Mouse (Mus musculus): ENCODE data around the gene C5ar2. TPM values are rescaled to one million over a fixed set of nuclear protein-coding genes. Genes with fewer than 3 reads are reported as not detected.

C5ar2 gene
- total and polyA plus RNA-seq, 2 experiments from 2014 or later: 0.65 to 0.67 TPM

- DNase-seq (ENCODE audit: low spot score): no peak
- H3K36me3 ChIP-seq (replicated peaks; ENCODE audit: control insufficient read depth, insufficient read depth, low read length): peaks cover 58% of the 10 kb centered on the region
Measured at GRCm38 (mm10) chr7:16207496-16207895, 36.5 kb downstream of the C5ar2 start.

GRCm38 (mm10) chr7:16207076-16207475 is 36.9 kb downstream of the C5ar2 start:
- 82% methylated on average over 7 of the region's 7 CpGs for WGBS
- Histone ChIP-seq H3K27ac (ENCODE audit: low read depth) (peak overlapping the region; percentile 38; the same call in 1 of the 2 replicates), H3K9me3 (replicated peaks; ENCODE audit: control insufficient read depth, low read length) (no peaks in the 10 kb centered on the region), H3K4me2 (ENCODE audit: low read depth, low read length) (no peak overlapping the region), H3K4me3 (ENCODE audit: low read depth, low read length) (no peak overlapping the region), H3K9ac (replicated peaks; ENCODE audit: low read depth, low read length) (no peak overlapping the region), H3K27me3 (ENCODE audit: control insufficient read depth, insufficient read depth, low read length) (no peaks in the 10 kb centered on the region), H3K4me1 (ENCODE audit: control insufficient read depth, insufficient read depth) (no peaks in the 10 kb centered on the region), H3K36me3 (replicated peaks; ENCODE audit: control insufficient read depth, insufficient read depth, low read length) (peaks cover 62% of the 10 kb centered on the region)
- DNase-seq (ENCODE audit: low spot score): no peak
- no peak for ATAC-seq (ENCODE audit: insufficient read depth, low read depth)
- TF ChIP-seq EP300 (IDR thresholded peaks at IDR 0.05; ENCODE audit: low read depth) (no peak), CTCF (IDR thresholded peaks at IDR 0.05; ENCODE audit: low read depth) (no peak)

More at GRCm38 (mm10) chr7:16207496-16207895, 36.5 kb downstream of the C5ar2 start:
- no peak overlapping the region for H3K9ac ChIP-seq (replicated peaks; ENCODE audit: low read depth, low read length)
- ATAC-seq (ENCODE audit: insufficient read depth, low read depth): no peak
- no peak overlapping the region for H3K4me3 ChIP-seq (ENCODE audit: low read depth, low read length)
- 83% methylated on average over 10 of the region's 10 CpGs for WGBS
- H3K27ac ChIP-seq (ENCODE audit: low read depth): peak overlapping the region; percentile 15; the same call in 1 of the 2 replicates
- no peaks in the 10 kb centered on the region for H3K27me3 ChIP-seq (ENCODE audit: control insufficient read depth, insufficient read depth, low read length)
- no peaks in the 10 kb centered on the region for H3K4me1 ChIP-seq (ENCODE audit: control insufficient read depth, insufficient read depth)
- H3K9me3 ChIP-seq (replicated peaks; ENCODE audit: control insufficient read depth, low read length): no peaks in the 10 kb centered on the region
- no peak overlapping the region for H3K4me2 ChIP-seq (ENCODE audit: low read depth, low read length)
- TF ChIP-seq CTCF (IDR thresholded peaks at IDR 0.05; ENCODE audit: low read depth) (no peak), EP300 (IDR thresholded peaks at IDR 0.05; ENCODE audit: low read depth) (no peak)

GRCm38 (mm10) chr7:16204791-16205190 is 39.2 kb downstream of the C5ar2 start:
- Histone ChIP-seq H3K4me1 (ENCODE audit: control insufficient read depth, insufficient read depth) (no peaks in the 10 kb centered on the region), H3K4me2 (ENCODE audit: low read depth, low read length) (no peak overlapping the region), H3K36me3 (replicated peaks; ENCODE audit: control insufficient read depth, insufficient read depth, low read length) (peaks cover 56% of the 10 kb centered on the region), H3K9ac (replicated peaks; ENCODE audit: low read depth, low read length) (no peak overlapping the region), H3K27me3 (ENCODE audit: control insufficient read depth, insufficient read depth, low read length) (no peaks in the 10 kb centered on the region), H3K9me3 (replicated peaks; ENCODE audit: control insufficient read depth, low read length) (no peaks in the 10 kb centered on the region), H3K27ac (ENCODE audit: low read depth) (no peak overlapping the region), H3K4me3 (ENCODE audit: low read depth, low read length) (no peak overlapping the region)
- no peak for TF ChIP-seq EP300 (IDR thresholded peaks at IDR 0.05; ENCODE audit: low read depth)
- TF ChIP-seq CTCF (IDR thresholded peaks at IDR 0.05; ENCODE audit: low read depth): no peak
- WGBS: 73% methylated on average over 9 of the region's 9 CpGs
- DNase-seq (ENCODE audit: low spot score) (no peak), ATAC-seq (ENCODE audit: insufficient read depth, low read depth) (no peak)

GRCm38 (mm10) chr7:16203505-16203903 is 40.5 kb downstream of the C5ar2 start:
- Histone ChIP-seq H3K4me3 (ENCODE audit: low read depth, low read length) (no peak overlapping the region), H3K27me3 (ENCODE audit: control insufficient read depth, insufficient read depth, low read length) (no peaks in the 10 kb centered on the region), H3K4me1 (ENCODE audit: control insufficient read depth, insufficient read depth) (no peaks in the 10 kb centered on the region), H3K9ac (replicated peaks; ENCODE audit: low read depth, low read length) (no peak overlapping the region), H3K27ac (ENCODE audit: low read depth) (no peak overlapping the region), H3K4me2 (ENCODE audit: low read depth, low read length) (no peak overlapping the region), H3K9me3 (replicated peaks; ENCODE audit: control insufficient read depth, low read length) (no peaks in the 10 kb centered on the region), H3K36me3 (replicated peaks; ENCODE audit: control insufficient read depth, insufficient read depth, low read length) (peaks cover 50% of the 10 kb centered on the region)
- 91% methylated on average over 13 of the region's 13 CpGs for WGBS
- DNase-seq (ENCODE audit: low spot score): no peak
- no peak for ATAC-seq (ENCODE audit: insufficient read depth, low read depth)
- no peak for TF ChIP-seq CTCF (IDR thresholded peaks at IDR 0.05; ENCODE audit: low read depth)
- no peak for TF ChIP-seq EP300 (IDR thresholded peaks at IDR 0.05; ENCODE audit: low read depth)

GRCm38 (mm10) chr7:16202756-16203504 is 41.0 kb downstream of the C5ar2 start:
- H3K4me1 ChIP-seq (ENCODE audit: control insufficient read depth, insufficient read depth): no peaks in the 10 kb centered on the region
- no peak for TF ChIP-seq EP300 (IDR thresholded peaks at IDR 0.05; ENCODE audit: low read depth)
- no peak for TF ChIP-seq CTCF (IDR thresholded peaks at IDR 0.05; ENCODE audit: low read depth)
- ATAC-seq (ENCODE audit: insufficient read depth, low read depth) (no peak), DNase-seq (ENCODE audit: low spot score) (no peak)
- no peaks in the 10 kb centered on the region for H3K9me3 ChIP-seq (replicated peaks; ENCODE audit: control insufficient read depth, low read length)
- no peak overlapping the region for H3K27ac ChIP-seq (ENCODE audit: low read depth)
- H3K36me3 ChIP-seq (replicated peaks; ENCODE audit: control insufficient read depth, insufficient read depth, low read length): peaks cover 56% of the 10 kb centered on the region
- H3K4me2 ChIP-seq (ENCODE audit: low read depth, low read length): no peak overlapping the region
- H3K9ac ChIP-seq (replicated peaks; ENCODE audit: low read depth, low read length): no peak overlapping the region
- no peaks in the 10 kb centered on the region for H3K27me3 ChIP-seq (ENCODE audit: control insufficient read depth, insufficient read depth, low read length)
- 81% methylated on average over 15 of the region's 15 CpGs for WGBS
- H3K4me3 ChIP-seq (ENCODE audit: low read depth, low read length): no peak overlapping the region

- Histone ChIP-seq H3K27me3 (ENCODE audit: control insufficient read depth, insufficient read depth, low read length) (no peaks in the 10 kb centered on the region), H3K9me3 (replicated peaks; ENCODE audit: control insufficient read depth, low read length) (no peaks in the 10 kb centered on the region), H3K9ac (replicated peaks; ENCODE audit: low read depth, low read length) (no peak overlapping the region), H3K4me2 (ENCODE audit: low read depth, low read length) (no peak overlapping the region), H3K4me1 (ENCODE audit: control insufficient read depth, insufficient read depth) (no peaks in the 10 kb centered on the region), H3K27ac (ENCODE audit: low read depth) (no peak overlapping the region), H3K36me3 (replicated peaks; ENCODE audit: control insufficient read depth, insufficient read depth, low read length) (peaks cover 56% of the 10 kb centered on the region), H3K4me3 (ENCODE audit: low read depth, low read length) (no peak overlapping the region)
- TF ChIP-seq CTCF (IDR thresholded peaks at IDR 0.05; ENCODE audit: low read depth) (no peak), EP300 (IDR thresholded peaks at IDR 0.05; ENCODE audit: low read depth) (no peak)
- WGBS: 74% methylated on average over 6 of the region's 6 CpGs
- DNase-seq (ENCODE audit: low spot score) (no peak), ATAC-seq (ENCODE audit: insufficient read depth, low read depth) (no peak)
Measured at GRCm38 (mm10) chr7:16201136-16201535, 42.8 kb downstream of the C5ar2 start.
